Mouse (Mus musculus): Measurements from ENCODE around the gene Dclk2. TPM values are rescaled to one million over a fixed set of nuclear protein-coding genes. Genes with fewer than 3 reads are reported as not detected.
A peak's percentile ranks its signal among the peaks of the same experiment; 100 is the strongest.

Dclk2 gene
- polyA plus RNA-seq, 1 experiment from 2014 or later: 22.7 TPM

DNA sequence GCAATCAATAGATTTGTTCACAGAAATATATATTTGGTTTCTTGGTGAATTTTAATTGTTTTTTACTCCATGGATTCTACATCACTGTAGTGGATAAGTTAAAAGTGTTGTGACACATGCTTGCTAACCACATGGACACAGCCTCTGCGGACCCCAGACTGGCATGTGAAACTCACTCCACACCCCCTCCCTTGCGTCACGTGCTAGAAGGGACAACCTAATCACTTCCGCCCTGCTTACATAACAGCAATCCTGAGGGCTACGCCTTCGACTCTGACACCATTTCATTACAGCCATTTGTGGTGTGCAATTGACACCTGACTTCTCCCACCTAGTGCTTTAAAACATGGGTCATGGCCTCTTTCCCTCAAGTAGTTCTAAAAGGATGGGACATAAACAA is 36.7 kb downstream of the Dclk2 start:
- 95% methylated on average over 6 of the region's 6 CpGs for WGBS
- H3K27ac ChIP-seq: no peak overlapping the region
- no peaks in the 10 kb centered on the region for H3K27me3 ChIP-seq (ENCODE audit: poor library complexity, severe bottlenecking)
- peaks cover 8% of the 10 kb centered on the region; the same call in 1 of the 2 replicates for H3K9me3 ChIP-seq
- no peak overlapping the region for H3K4me3 ChIP-seq
- H3K36me3 ChIP-seq (replicated peaks): peaks cover 10% of the 10 kb centered on the region
- no peak for DNase-seq (ENCODE audit: extremely low spot score, low spot score)
- no peaks in the 10 kb centered on the region for H3K4me1 ChIP-seq

DNA sequence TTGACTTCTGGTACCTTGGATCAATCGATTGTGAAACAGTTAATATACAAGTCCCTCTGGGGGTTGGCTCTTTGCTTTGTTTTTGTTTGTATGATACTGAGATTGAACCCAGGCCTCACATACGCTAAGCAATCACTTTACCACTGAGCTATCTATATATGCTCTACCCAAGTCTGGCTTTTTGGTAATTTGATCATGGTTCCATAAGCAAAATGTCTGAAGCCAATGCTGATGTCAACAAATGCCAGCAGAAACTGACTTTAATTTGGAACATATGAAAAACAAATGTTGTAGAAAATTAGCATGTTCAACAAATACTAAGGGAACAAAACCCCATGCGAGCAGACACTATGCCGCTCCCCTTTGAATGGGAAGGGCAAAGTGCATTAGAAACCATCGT is 44.7 kb downstream of the Dclk2 start:
- Histone ChIP-seq H3K4me3 (no peak overlapping the region), H3K27me3 (ENCODE audit: poor library complexity, severe bottlenecking) (no peaks in the 10 kb centered on the region), H3K36me3 (replicated peaks) (no peaks in the 10 kb centered on the region), H3K4me1 (peaks cover 26% of the 10 kb centered on the region), H3K27ac (no peak overlapping the region), H3K9me3 (no peaks in the 10 kb centered on the region)
- 79% methylated on average over 5 of the region's 5 CpGs for WGBS
- DNase-seq (ENCODE audit: extremely low spot score, low spot score): no peak

DNA sequence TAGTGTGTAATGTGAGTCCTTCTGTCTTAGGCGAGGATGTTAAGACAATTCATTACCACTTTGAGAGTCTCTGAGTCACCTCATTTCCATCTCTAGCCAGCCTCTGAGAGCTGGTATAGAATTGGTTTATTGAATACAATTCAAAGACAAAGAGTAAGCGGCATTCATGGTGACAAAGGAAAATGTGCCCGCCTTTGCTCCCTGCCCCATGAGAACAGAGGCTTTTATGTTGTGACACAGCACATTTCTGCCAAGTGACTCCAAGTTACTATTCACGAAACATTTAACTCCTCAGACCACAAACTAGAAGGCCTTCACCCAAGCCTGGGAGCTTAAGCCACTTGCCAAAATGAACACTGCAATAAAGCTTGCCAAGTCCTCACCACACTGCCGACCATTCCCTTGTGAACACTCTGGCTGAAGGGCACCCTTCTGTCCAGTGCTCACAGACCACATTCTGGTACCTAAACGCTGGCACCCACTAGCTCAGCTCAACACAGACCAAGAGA is 47.5 kb downstream of the Dclk2 start:
- DNase-seq (ENCODE audit: extremely low spot score, low spot score): no peak
- no peaks in the 10 kb centered on the region for H3K27me3 ChIP-seq (ENCODE audit: poor library complexity, severe bottlenecking)
- peak overlapping the region; percentile 44; the same call in 1 of the 2 replicates for H3K27ac ChIP-seq
- peaks cover 36% of the 10 kb centered on the region for H3K4me1 ChIP-seq
- no peaks in the 10 kb centered on the region for H3K36me3 ChIP-seq (replicated peaks)
- H3K4me3 ChIP-seq: no peak overlapping the region
- WGBS: 79% methylated on average over 6 of the region's 6 CpGs
- no peaks in the 10 kb centered on the region for H3K9me3 ChIP-seq

DNA sequence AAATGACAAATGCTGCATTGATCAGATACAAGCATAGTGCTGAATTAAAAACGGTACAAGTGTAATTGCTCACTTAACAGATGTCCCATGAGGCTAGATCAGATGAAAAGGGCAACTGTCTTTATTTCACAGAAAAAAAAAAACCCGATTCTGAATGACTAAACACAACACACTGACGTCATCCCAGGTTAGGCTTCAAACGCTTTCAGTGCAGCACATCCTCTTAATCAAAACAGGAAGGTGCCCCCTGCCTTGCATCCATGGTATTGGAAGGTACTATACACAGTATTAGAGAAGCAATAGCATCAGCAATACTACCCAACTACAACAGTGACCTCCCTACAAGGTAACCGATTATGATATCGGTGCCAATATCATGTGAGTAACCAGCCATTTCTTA is 49.7 kb downstream of the Dclk2 start:
- no peaks in the 10 kb centered on the region for H3K27me3 ChIP-seq (ENCODE audit: poor library complexity, severe bottlenecking)
- H3K9me3 ChIP-seq: no peaks in the 10 kb centered on the region
- no peak overlapping the region for H3K4me3 ChIP-seq
- H3K36me3 ChIP-seq (replicated peaks): no peaks in the 10 kb centered on the region
- no peak overlapping the region for H3K27ac ChIP-seq
- 72% methylated on average over 6 of the region's 6 CpGs for WGBS
- H3K4me1 ChIP-seq: peaks cover 32% of the 10 kb centered on the region
- DNase-seq (ENCODE audit: extremely low spot score, low spot score): no peak

DNA sequence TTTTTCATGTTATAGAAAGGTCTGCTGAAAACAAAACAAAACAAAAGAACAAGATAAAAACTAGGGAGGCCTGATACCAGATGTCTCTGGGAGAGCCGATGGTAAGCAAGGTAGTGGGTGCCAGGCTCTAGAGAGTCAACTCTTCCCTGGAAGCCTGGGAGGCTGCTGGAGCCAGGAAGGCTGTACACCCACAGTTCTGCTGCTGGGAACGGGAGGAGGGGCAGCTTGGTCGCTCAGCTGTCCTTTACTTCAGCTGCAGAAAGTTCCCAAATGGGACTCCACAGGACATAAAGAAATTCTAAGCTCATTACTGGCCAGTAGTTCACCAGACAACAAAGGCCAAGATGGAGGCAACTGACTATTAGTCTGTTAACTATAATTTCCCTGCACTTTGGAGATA is 50.2 kb downstream of the Dclk2 start:
- Histone ChIP-seq H3K36me3 (replicated peaks) (no peaks in the 10 kb centered on the region), H3K4me3 (no peak overlapping the region), H3K27me3 (ENCODE audit: poor library complexity, severe bottlenecking) (no peaks in the 10 kb centered on the region), H3K4me1 (peaks cover 29% of the 10 kb centered on the region), H3K27ac (peak overlapping the region; percentile 72), H3K9me3 (no peaks in the 10 kb centered on the region)
- WGBS: 39% methylated on average over 3 of the region's 3 CpGs
- no peak for DNase-seq (ENCODE audit: extremely low spot score, low spot score)

DNA sequence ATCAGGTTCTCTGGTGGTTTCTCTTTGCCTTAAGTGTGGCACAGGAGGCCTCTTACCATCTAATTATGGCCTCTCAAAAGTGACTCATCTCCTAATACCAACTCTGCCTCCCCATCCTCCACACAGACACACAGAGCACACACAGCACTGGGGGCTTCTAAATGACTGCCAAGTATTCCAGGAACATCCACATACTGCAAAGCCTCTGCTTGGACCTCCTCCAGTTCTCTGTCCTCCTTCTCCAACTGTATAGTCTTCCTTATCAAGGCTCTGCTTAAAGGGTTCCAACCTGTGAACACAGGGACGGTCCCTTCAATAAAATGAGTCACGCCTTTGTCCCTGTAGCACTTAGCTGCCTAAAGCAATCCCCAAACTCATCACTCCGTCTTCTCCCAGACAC is 51.9 kb downstream of the Dclk2 start:
- WGBS: 88% methylated on average over 3 of the region's 3 CpGs
- H3K9me3 ChIP-seq: no peaks in the 10 kb centered on the region
- H3K27ac ChIP-seq: no peak overlapping the region
- H3K36me3 ChIP-seq (replicated peaks): no peaks in the 10 kb centered on the region
- no peak for DNase-seq (ENCODE audit: extremely low spot score, low spot score)
- H3K4me3 ChIP-seq: no peak overlapping the region
- H3K27me3 ChIP-seq (ENCODE audit: poor library complexity, severe bottlenecking): no peaks in the 10 kb centered on the region
- H3K4me1 ChIP-seq: peaks cover 32% of the 10 kb centered on the region

DNA sequence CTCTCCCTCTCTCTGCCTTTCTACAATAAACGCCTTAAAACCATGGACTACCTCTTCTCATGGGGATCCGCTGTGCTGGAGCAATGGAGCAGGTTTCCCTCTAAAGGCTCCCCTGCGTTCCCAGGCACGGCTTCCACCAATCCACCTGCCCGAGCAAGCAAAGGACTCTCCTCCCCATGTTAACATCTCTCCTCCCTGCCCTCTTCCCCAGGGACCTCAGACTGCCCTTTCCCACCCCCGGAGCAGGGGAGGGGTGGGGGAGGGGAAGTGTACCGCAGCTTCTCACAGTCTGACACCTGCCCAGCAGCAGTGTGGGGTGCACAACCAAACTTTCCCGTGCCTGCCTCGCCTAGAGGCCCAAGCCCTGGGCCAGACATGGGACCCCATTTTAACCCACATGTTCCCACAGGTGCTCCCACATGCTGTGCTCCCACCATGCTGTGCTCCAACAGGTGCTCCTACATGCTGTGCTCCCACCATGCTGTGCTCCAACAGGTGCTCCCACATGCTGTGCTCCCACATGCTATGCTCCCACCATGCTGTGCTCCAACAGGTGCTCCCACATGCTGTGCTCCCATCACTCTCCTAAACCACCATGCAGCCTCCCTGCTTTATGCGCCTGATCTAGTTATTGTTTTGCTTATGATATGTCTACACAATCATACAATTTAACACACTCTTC is 57.2 kb downstream of the Dclk2 start:
- H3K27ac ChIP-seq: peak overlapping the region; percentile 84
- H3K4me3 ChIP-seq: peak overlapping the region; percentile 40
- WGBS: 29% methylated on average over 10 of the region's 10 CpGs
- no peaks in the 10 kb centered on the region for H3K9me3 ChIP-seq
- no peaks in the 10 kb centered on the region for H3K27me3 ChIP-seq (ENCODE audit: poor library complexity, severe bottlenecking)
- no peak for DNase-seq (ENCODE audit: extremely low spot score, low spot score)
- peaks cover 52% of the 10 kb centered on the region for H3K4me1 ChIP-seq
- H3K36me3 ChIP-seq (replicated peaks): no peaks in the 10 kb centered on the region

DNA sequence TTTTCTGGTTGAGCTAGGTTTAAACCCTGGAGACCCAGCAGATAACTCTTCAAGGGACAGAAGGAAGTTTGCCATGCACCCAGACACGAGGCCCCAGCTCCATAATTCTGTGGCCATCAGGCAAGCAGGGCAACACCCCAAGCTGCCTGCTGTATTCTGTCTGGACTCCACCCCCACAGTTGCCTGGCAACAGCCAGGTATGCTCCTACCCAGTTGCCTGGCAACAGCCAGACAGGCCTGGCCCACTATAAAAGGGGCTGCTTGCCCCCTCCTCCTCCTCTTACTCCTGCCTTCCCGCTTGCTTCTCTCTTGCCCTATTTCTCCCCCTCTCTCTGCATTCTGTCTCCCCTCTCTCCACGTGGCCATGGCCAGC is 57.7 kb downstream of the Dclk2 start:
- peak overlapping the region; percentile 40 for H3K4me3 ChIP-seq
- H3K27ac ChIP-seq: peak overlapping the region; percentile 84
- no peaks in the 10 kb centered on the region for H3K9me3 ChIP-seq
- H3K4me1 ChIP-seq: peaks cover 58% of the 10 kb centered on the region
- WGBS: 2% methylated on average over 3 of the region's 3 CpGs
- H3K27me3 ChIP-seq (ENCODE audit: poor library complexity, severe bottlenecking): no peaks in the 10 kb centered on the region
- DNase-seq (ENCODE audit: extremely low spot score, low spot score): peak; percentile 79
- H3K36me3 ChIP-seq (replicated peaks): no peaks in the 10 kb centered on the region

DNA sequence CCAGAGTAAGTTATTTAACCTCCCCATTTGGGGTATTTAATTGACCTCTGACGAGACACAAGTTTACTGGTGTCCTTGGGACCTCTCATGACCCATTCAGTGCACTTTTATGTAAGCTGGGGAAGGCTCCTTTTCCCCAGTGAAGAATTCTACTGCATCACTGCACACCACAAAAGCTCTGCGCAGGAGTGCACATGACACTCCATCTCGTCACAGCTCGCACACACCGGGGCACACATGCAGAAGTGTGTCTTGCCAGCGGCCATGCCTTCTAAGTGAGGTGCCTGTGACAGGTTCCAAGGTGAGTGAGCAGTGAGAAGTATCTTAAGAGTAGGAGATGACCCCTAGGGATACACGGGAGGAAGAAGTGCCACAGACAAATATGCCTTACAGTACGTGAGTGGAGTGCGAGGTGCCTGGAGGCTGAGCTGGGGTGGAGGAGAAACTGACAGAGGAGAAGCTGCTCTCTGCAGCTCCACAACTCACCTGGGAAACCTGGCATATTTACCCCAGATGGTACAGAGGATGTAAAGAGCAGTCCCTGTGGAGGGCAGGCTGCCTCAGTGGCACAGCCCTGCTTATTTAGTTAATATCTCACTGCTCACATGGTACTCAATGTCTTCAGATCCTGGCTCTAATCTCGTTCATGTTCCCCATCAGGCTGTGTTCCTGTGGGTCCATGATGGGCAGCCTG is 58.3 kb downstream of the Dclk2 start:
- no peaks in the 10 kb centered on the region for H3K9me3 ChIP-seq
- no peak for DNase-seq (ENCODE audit: extremely low spot score, low spot score)
- H3K4me3 ChIP-seq: peak overlapping the region; percentile 40
- WGBS: 72% methylated on average over 10 of the region's 10 CpGs
- peak overlapping the region; percentile 84 for H3K27ac ChIP-seq
- peaks cover 63% of the 10 kb centered on the region for H3K4me1 ChIP-seq
- H3K27me3 ChIP-seq (ENCODE audit: poor library complexity, severe bottlenecking): no peaks in the 10 kb centered on the region
- no peaks in the 10 kb centered on the region for H3K36me3 ChIP-seq (replicated peaks)

DNA sequence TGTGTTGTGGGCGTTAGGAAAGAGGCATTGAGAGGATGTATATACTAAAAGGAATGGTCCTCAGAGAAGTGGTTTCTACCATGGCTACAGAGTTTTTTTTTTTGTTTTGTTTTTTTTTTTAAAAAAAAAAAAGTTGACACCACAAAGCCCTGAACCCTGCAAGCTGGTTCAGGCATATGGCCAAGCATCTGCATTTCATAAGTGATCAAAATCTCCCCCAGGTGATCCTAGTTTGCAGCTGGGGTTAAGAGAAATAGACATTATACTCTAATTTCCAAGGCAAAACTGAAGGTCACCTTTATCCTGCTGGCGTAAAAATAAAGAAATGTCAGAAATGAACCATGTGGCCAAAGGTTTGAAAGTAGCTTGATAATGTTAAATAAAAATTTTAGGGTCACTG is 60.9 kb downstream of the Dclk2 start:
- DNase-seq (ENCODE audit: extremely low spot score, low spot score): no peak

DNA sequence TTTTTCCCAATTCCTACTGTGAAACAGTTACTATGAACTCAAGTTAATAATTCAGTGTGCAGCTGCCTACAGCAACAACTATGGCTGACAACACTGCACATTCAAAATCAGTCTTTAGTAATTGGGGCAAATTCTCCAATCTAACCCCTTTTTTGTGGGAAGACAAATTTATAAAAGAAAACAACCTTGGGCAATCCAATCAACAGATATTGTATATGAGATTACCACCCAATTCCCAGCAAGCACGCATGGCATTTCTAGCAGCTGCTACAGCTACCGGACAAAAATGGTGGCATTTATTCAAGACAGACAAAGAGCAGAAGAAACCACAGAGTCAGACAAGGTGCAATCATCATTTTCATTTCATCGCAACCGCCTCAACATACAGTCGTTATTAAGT is 62.0 kb downstream of the Dclk2 start:
- Histone ChIP-seq H3K4me3 (no peak overlapping the region), H3K36me3 (replicated peaks) (no peaks in the 10 kb centered on the region), H3K27ac (no peak overlapping the region), H3K4me1 (peaks cover 62% of the 10 kb centered on the region), H3K9me3 (no peaks in the 10 kb centered on the region), H3K27me3 (ENCODE audit: poor library complexity, severe bottlenecking) (no peaks in the 10 kb centered on the region)
- WGBS: 94% methylated on average over 5 of the region's 5 CpGs
- DNase-seq (ENCODE audit: extremely low spot score, low spot score): no peak

More for the DNA sequence above, 60.9 kb downstream of the Dclk2 start:
- 78% methylated on average over 2 of the region's 2 CpGs for WGBS
- no peaks in the 10 kb centered on the region for H3K9me3 ChIP-seq
- peaks cover 67% of the 10 kb centered on the region for H3K4me1 ChIP-seq
- no peak overlapping the region for H3K4me3 ChIP-seq
- H3K27me3 ChIP-seq (ENCODE audit: poor library complexity, severe bottlenecking): no peaks in the 10 kb centered on the region
- H3K27ac ChIP-seq: no peak overlapping the region
- H3K36me3 ChIP-seq (replicated peaks): no peaks in the 10 kb centered on the region

DNA sequence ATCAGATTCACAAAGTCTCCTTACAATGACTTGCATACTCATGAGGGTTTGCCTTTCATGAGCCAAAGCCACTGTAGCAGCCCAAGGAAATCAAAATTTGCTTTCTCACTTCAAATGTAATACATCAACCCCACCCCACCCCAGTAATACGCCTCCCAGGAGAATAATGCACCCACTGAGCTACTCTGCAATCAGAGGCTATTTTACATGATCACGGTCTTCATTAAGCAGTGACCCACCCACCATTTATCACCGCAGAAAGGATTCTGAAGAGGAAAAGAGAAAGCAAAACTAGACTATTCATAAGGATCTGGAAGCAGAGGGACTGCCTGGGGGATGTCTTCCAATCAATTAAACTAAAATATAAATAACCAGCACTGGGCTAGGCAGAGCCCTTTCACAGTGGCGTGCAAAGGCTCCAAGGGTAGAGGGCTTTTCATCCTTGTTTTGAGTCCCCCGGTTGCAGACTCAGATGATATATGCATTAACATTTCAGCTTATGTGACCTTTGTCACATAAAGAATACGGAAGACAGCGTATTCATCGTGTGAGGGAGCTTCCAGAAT is 62.7 kb downstream of the Dclk2 start:
- H3K4me3 ChIP-seq: no peak overlapping the region
- no peaks in the 10 kb centered on the region for H3K36me3 ChIP-seq (replicated peaks)
- no peak overlapping the region for H3K27ac ChIP-seq
- 61% methylated on average over 8 of the region's 8 CpGs for WGBS
- no peaks in the 10 kb centered on the region for H3K9me3 ChIP-seq
- H3K4me1 ChIP-seq: peaks cover 62% of the 10 kb centered on the region
- DNase-seq (ENCODE audit: extremely low spot score, low spot score): no peak
- no peaks in the 10 kb centered on the region for H3K27me3 ChIP-seq (ENCODE audit: poor library complexity, severe bottlenecking)

DNA sequence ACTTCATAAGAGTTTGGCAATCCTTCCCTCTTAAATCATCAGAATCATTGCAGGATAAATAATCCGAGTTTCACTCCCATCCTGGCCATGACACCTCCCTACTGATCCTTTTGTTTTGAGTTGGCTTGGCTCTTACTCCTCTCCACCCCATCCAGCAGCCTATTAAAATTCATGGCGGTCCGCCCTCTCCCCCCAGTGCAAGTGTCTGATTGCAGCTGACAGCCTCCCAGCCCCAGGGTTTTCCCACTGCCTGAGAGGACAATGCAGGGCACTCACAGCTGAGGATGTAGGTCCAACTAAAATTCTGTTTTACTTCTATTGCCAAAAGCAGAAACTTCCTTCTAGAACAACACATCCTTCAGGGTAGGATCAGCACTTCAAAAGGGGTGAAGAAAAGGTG is 67.8 kb downstream of the Dclk2 start:
- Histone ChIP-seq H3K36me3 (replicated peaks) (no peaks in the 10 kb centered on the region), H3K4me1 (peaks cover 35% of the 10 kb centered on the region), H3K27ac (0 out of 2 replicates have a peak overlapping the region, but pooled peaks have one; percentile 41), H3K4me3 (no peak overlapping the region), H3K27me3 (ENCODE audit: poor library complexity, severe bottlenecking) (no peaks in the 10 kb centered on the region), H3K9me3 (no peaks in the 10 kb centered on the region)
- 54% methylated on average over 3 of the region's 3 CpGs for WGBS
- no peak for DNase-seq (ENCODE audit: extremely low spot score, low spot score)

Data from forebrain, embryonic 10.5 days (tissue).